In the genomic region with DNA sequence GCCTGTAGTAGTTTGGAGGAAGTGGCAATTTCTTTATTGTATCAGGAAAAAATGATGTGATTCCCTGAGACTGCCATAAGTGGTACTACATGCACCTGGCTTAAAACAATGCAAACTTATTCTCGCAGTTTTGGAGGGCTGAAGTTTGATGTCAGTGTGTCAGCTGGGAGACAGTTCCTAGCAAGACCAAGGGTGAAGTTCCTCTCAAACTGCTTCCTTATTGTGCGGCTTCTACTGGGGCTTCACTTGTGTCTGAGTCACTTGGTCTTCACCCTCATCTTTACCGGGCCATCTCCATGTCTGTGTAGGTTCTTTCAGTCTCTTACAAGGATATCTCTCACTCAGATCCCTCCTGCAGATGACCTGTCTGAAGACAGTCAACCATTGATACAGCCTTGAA, we compare ENCODE assay signal across 10 mouse cellular contexts.
"Had no signal": no experiment of that assay in that cellular context is flagged by ENCODE, and none has a peak within 500 bp of the region (broad histone marks: within the 10 kb centered on the region; RNA-seq: fewer than 3 reads in every experiment).

No protein-coding gene starts in this region.

- DNase-seq: liver, postnatal 0 days; lung, adult 2 months; lung, postnatal 14 days; lung, postnatal 36 days; midbrain, embryonic 14.5 days; right cerebral cortex, postnatal 14 days; thymus, adult 2 months; thymus, postnatal 25 days; thymus, postnatal 4 days had no signal

- ATAC-seq: liver, postnatal 0 days; lung, postnatal 0 days had no signal
